Mouse (Mus musculus): ENCODE measurements around the gene Lix1l.

The Lix1l gene

GRCm38 (mm10) chr3:96674442-96674841 lies 73.5 kb downstream of the Lix1l start:
- DNase-seq (ENCODE audit: low read depth, low spot score), result no peak

DNA sequence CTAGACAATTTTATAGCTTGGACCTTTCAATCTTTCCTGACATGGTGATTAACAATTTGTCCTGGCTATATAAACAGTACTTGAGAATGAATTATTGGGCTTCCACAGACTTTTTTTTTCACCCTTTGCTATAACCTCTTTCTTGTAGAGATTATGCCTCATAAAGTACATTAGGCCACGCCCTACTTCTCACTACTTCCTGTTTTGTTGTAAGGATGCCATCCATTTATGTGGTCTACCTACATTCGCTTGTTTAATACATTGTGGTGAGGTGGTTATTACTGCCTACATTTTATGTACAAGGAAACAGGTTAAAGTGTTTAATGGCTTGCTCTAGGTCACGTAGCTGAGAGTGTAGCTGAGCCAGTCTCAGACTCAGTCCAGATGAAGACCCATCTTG lies 74.2 kb downstream of the Lix1l start:
- DNase-seq (ENCODE audit: low read depth, low spot score), result no peak

DNA sequence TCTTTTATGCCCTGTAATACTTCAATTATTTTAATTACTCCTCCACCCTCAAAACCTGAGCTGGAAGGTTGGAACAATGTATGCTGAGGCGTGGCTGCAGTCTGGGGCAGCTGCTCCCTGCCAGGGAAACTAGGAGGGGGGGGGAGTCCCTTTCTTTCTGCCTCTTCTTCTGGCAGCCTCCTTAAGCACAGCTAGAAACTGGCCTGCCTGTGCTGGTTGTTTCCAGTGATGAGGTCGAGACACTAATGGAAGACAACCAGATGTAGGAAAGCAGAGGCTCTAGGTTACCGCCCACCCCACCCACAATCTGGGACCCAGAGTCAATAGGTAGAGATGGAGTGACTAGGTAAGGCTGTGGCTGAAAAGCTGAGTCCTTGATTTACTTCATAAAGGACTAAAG lies 74.7 kb downstream of the Lix1l start:
- DNase-seq (ENCODE audit: low read depth, low spot score), result no peak
